Mouse (Mus musculus) gastrocnemius, postnatal 25 days (tissue): ENCODE measurements around the gene Mst1r. TPM values are rescaled to one million over a fixed set of nuclear protein-coding genes. Genes with fewer than 3 reads are reported as not detected.

ENCODE experiments used
- DNase-seq: peaks from one replicate; pipeline ENCODE4 v3.0.0; 2022
- total RNA-seq, 2 experiments: library from RNA; stranded (reverse); gene quantifications; 1 replicate in 1 of 2; 2 replicates in 1 of 2; pipeline ENCODE4 v1.2.3; 2021

Mst1r gene
- total RNA-seq, 2 experiments from 2014 or later = 1.3 to 2.1 TPM

DNA sequence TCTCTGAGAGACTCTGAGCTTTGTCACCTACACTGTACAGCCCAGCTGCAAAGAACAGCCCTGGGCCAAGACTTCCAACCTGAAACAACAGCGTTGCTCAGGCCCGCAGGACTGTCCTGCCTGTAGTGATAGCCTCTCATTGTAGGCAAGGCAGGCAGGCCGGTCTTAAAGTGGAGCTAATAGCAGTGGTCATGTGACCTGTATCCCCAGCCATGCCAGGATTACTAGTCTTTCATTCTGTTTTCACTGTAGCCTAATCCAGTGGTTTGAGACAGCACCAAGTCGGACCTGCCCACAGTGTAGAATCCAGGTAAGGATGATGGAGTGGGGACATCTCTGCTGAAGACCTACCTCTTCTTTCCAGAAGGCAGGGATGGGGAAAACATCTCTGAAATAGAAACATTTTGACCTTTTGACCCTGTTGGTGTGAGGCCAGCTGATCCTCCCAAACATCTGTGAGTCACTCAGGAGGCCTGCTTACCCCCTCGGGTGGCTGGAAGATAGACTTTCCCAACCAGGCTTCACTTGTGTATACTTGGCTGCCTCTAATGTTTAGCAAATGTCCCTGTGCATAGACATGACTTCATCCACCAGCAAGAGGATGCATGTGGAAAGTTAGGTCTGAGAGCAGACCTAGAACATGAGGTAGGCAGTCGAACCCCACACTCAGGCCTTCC lies 49.1 kb downstream of the Mst1r start:
- no peak for DNase-seq

DNA sequence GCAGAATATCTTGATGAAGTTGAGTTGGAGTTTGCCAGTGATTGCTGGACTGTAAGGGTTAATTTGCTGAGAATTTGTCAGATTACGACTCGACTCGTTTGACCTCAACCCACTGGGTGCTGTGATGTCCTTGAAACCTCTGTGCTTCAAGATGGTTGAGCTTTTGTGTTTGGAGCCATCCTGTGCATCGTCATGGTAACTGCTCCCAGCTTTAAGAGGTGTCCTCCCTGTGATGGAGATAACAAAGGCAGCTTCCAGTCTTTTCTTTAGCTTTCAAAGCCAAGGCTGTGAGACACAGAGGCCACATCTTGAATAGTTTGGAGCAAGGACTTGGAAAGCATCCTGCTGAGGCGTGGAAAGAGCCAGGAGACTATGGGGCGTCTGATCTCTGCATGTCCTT lies 50.5 kb downstream of the Mst1r start:
- no peak for DNase-seq

DNA sequence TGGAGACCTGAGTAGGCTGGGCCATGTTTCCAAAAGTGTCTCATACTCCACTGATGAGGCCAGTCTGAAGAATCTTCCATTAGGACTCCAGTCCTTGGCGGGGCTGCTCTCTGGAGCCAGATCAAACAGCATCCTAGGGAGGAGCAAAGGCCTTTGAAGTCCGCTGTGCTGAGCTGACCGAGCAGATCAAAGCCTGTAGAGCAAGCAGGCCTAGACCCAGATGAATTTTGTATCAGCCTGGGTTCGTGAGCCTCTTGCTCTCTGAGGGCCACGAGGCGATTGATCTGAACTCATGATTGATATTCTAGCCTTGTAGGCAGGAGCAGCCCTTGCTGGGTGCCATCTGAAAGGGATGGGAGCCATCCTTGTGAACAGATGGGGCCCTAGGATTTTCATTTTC lies 53.2 kb downstream of the Mst1r start:
- DNase-seq = no peak

DNA sequence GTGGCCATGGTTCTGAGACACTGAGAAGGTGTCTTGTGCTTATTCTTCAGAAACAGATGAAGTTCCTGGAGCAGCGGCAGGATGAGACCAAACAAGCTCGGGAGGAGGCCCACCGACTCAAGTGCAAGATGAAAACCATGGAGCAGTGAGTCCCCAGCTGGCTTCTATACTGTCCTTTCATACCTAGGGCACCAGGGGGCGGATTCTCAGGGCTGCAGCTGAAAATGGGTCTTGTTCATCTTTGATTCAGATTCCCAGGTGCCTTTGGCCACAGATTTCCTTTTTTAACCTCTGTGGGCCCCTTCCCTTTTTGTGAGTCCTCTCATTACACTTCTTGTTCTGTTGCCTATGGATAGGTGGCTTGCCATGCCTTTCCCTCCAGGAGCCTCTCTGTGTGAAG lies 54.3 kb downstream of the Mst1r start:
- DNase-seq = no peak

DNA sequence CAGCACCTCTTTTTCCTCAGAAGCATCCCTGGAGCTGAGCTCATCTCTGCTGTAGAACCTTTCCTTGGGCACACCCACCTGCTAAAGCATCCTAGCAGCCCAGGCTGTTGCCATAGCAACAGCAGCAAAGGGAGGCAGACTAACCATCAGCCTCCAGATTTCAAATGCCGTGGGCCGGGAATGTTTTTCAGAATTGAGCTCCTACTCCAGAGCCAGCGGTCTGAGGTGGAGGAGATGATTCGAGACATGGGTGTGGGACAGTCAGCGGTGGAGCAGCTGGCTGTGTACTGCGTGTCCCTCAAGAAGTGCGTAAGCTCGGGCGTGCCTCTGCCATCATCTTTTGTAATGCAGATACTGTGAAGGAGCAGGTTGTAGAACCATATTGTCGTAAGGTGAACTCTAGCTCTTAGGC lies 54.7 kb downstream of the Mst1r start:
- DNase-seq = no peak

DNA sequence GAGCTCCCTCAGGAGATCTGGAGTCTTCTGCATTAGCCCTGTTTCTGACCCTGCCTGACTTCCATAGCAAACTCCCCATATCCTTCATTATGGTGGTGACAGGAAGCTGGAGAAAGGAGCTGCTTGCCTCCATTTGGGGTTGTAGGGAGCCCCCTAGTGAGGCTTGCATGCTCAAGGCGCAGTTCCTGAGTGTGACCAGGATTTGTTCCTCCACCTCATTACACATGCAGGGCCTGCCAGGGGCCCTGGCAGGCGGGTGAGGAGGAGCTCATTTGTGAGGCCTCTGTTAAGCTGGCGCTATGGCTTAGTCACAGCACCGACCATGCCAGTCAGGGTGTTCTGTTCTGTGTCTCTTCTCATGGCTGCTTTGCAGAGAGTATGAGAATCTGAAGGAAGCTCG lies 55.2 kb downstream of the Mst1r start:
- no peak for DNase-seq

DNA sequence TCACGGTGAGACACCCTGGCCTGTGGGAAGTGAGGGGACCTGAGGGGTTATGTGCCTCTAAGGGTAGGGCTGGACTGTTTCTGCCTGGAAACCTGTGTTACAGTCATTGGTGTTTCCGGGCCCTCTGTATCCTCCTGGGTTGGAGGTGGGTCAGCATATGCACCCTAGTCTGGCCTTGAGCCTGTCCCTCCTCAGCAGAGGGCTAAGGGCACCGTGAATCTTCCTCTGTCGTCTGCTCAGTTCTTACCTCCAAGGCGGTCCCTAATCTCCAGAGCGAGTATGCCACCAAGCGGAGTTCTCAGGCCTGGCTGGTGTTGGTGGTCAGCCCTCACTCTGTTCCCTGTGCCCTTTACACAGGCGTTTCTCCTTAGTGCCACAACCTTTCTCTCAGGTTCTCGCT lies 56.2 kb downstream of the Mst1r start:
- DNase-seq = no peak

DNA sequence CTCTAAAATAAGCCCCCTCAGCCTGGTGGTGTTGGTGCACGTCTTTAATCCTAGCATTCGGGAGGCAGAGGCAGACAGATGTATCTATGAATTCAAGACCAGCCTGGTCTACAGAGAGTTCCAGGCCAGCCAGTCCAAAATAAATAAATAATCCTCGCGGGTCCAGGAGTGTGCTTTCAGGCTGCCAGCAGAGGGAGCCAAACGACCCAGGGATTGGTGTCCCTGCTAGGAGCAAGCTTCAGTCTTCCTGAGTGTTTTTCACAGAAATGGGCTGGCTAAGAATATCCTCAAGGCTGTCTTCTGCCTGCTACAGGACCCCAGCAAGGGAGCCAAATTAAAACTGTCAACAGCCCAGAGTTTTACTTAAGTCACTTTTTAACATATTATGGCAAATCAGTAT lies 57.0 kb downstream of the Mst1r start:
- DNase-seq = peak; percentile 77

DNA sequence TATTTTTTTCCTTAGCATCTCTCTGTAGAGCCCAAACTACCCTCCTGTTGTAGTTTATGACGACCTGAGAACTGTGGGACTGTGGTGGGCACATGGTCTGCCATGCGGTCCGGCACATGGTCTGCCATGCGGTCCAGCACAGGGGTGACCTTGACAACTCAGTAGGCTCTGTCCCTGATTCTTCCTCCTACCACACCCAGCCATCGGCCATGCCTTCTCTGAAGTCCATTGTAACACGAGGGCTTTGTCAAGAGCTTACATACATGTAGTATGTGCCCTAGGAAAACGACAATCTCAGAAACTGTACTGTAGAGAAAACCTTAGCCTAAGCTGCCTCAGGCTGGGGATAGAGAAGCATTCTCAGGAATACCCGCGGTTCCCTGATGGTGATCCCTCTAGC lies 58.0 kb downstream of the Mst1r start:
- no peak for DNase-seq

DNA sequence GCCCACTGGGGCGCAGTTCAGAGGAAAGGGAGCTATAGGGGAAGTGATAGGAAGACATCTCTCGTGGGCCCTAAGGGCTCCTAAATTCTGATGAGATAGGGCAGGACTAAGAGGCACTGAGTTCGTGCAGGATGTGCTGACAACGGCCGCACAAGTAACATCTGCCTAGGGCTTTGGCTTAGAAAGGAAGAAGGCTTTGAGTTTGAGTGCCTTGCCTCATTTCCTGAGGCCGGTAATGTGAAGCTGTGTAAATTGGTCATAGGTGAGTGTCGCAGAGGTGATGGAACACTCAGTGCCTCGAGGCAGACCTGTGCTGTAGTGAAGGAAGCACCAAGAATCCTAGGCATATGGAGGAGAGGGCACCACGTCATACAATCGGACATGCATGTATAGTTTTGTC lies 60.0 kb downstream of the Mst1r start:
- no peak for DNase-seq

DNA sequence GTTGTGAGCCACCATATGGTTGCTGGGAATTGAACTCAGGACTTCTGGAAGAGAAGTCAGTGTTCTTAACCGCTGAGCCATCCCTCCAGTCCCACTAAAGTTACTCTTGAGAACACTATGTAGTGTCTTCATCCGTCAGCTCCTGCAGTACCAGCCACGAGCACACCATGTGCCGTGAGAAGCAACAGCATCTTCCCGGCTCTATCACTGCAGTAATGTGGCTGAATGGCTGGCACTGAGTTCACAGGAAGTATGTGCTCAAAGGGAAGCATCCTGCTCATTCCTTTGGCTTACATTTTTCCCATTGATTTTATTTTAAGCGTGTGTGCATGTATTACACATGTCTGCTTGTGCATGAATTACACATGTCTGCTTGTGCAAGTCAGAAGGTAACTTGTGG lies 60.8 kb downstream of the Mst1r start:
- no peak for DNase-seq

DNA sequence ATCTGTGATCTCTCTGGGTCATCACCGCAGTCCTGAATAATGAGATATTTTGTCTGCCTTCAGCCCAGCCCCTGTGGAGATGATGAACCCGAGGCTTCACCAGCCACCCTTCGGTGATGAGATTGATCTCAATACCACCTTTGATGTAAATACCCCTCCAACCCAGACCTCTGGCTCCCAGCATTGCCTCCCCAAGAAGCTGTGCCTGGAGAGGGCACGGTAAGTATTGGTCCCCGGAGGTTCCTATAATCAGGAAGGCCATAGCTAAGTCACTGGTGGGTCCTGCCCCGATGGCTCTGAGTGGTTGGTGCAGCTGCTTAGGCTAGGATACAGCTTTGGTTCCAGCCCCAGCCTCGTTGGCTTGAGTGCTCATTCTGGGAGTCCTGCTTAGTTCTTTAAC lies 61.9 kb downstream of the Mst1r start:
- DNase-seq = no peak

Other genes with a start within 250 kb of the Mst1r start
- gene Slc38a3, start 237.3 kb upstream of the Mst1r start, total RNA-seq = 10 to 100 TPM; 72.1 to 77.5 TPM
- not detected for gene Gnat1, start 227.2 kb upstream of the Mst1r start, total RNA-seq
- 1 to 10 TPM; 5.9 to 9.7 TPM for gene Sema3f, start 196.4 kb upstream of the Mst1r start, total RNA-seq
- gene Rbm5, start 135.9 kb upstream of the Mst1r start, total RNA-seq = 10 to 100 TPM; 35.3 to 36.6 TPM
- gene Rbm6, start 33.6 kb upstream of the Mst1r start, total RNA-seq = 10 to 100 TPM; 18.3 to 20.7 TPM
- gene Mon1a, start 18.7 kb upstream of the Mst1r start, total RNA-seq = 1 to 10 TPM; 8.3 to 9.6 TPM
- not detected for gene Actl11, start 21.6 kb downstream of the Mst1r start, total RNA-seq
- under 1 TPM; 0.18 to 0.38 TPM for gene Camkv, start 28.8 kb downstream of the Mst1r start, total RNA-seq
- under 1 TPM; 0.46 to 0.88 TPM for gene Traip, start 43.3 kb downstream of the Mst1r start, total RNA-seq
- gene Uba7, start 68.6 kb downstream of the Mst1r start, total RNA-seq = 1 to 10 TPM; 2.4 to 2.8 TPM
- not detected for gene Gm20661, start 76.2 kb downstream of the Mst1r start, total RNA-seq
- 1 to 10 TPM; 2.8 to 3.1 TPM for gene Inka1, start 79.0 kb downstream of the Mst1r start, total RNA-seq
- under 1 TPM; 0.43 to 0.48 TPM for gene Cdhr4, start 85.6 kb downstream of the Mst1r start, total RNA-seq
- gene Gm20662, start 89.5 kb downstream of the Mst1r start, total RNA-seq = not detected
- 10 to 100 TPM; 21.0 to 23.3 TPM for gene Ip6k1, start 95.6 kb downstream of the Mst1r start, total RNA-seq
- gene Gmppb, start 142.4 kb downstream of the Mst1r start, total RNA-seq = 1 to 10 TPM; 6.0 to 6.2 TPM
- 1 to 10 TPM; 1.9 to 2.4 TPM for gene Amigo3, start 146.3 kb downstream of the Mst1r start, total RNA-seq
- not detected for gene Mst1, start 173.6 kb downstream of the Mst1r start, total RNA-seq
- gene Rnf123, start 176.5 kb downstream of the Mst1r start, total RNA-seq = 100 to 1,000 TPM; 163 to 169 TPM
- gene Apeh, start 187.7 kb downstream of the Mst1r start, total RNA-seq = 10 to 100 TPM; 32.9 to 34.4 TPM